Mouse (Mus musculus): ENCODE measurements at regions not wholly inside any gene's neighbourhood (a gene's known extent, or its start where the extent isn't known, plus 50 kb on each side); places are given as distances from the start of the nearest gene placed in this dataset.

DNA sequence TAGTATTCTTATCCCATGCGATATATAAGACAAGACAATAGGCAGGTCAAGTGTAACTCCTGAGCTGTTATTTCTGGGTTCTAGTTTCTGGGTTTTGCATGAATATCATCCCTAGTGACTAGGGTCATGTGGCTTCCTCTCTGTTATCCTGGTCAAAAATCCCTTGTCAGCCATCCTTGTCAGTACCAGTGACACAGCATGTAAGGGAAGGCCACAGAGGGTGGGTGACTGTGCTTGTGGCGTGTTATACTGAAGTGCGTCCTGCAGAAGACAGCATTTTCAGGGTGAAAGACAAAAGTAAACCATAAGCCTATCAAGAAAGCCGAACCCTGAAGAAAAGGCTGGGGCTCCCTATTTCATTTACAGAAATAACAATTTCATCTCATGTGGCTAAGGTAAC, 50.7 kb upstream of the Echdc3 start:
- WGBS = 96% methylated on average over 4 of the region's 4 CpGs
- no peak overlapping the region for H3K4me3 ChIP-seq

DNA sequence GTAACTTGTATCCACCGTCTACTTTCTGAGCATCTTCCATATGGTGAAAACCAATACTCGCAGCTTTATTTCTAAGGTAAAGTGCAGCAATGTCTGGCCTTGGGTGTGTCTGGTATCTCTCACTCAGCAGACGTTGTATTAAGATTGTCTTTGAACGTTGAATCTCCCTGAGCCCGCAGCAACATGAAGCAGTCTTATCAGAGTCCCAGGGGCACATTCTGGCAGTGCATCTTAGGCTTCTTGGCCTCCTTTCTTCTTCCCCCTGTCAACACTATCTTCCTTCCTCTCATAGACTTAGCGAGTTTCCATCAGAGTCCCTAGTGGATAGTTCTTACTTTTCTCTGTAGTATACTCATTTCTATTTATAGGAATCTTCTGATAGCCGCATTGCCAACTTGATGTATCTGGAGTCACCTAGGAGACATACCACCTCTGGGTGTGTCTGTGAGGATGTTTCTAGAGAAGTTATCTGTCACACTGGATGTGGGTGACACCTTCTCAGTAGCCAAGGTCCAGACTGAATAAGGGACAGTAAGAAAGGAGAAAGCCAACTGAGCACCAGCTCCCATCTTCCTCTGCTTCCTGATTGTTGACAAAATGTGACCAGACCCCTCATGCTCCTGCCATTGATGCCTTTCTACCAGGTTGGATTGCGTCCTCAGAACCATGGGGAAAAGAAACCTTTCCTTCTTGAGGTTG, 51.4 kb upstream of the Echdc3 start:
- H3K4me1 ChIP-seq (replicated peaks) = peaks cover 28% of the 10 kb centered on the region
- no peak for ATAC-seq (ENCODE audit: low FRiP score)
- H3K36me3 ChIP-seq = no peaks in the 10 kb centered on the region
- 0 out of 2 replicates have a peak, but pooled peaks cover 5% of the 10 kb centered on the region for H3K9me3 ChIP-seq
- no peak overlapping the region for H3K27ac ChIP-seq
- H3K4me2 ChIP-seq = no peak overlapping the region
- peaks cover 3% of the 10 kb centered on the region; the same call in 1 of the 2 replicates for H3K27me3 ChIP-seq
- H3K4me3 ChIP-seq = no peak overlapping the region
- 93% methylated on average over 8 of the region's 8 CpGs for WGBS
- no peak overlapping the region for H3K9ac ChIP-seq

More for the DNA sequence above, 50.7 kb upstream of the Echdc3 start:
- H3K4me1 ChIP-seq (replicated peaks) = peaks cover 28% of the 10 kb centered on the region
- H3K9ac ChIP-seq = no peak overlapping the region
- H3K27me3 ChIP-seq = peaks cover 5% of the 10 kb centered on the region; the same call in 1 of the 2 replicates
- ATAC-seq (ENCODE audit: low FRiP score) = no peak
- 0 out of 2 replicates have a peak, but pooled peaks cover 5% of the 10 kb centered on the region for H3K9me3 ChIP-seq
- no peak overlapping the region for H3K27ac ChIP-seq
- no peak overlapping the region for H3K4me2 ChIP-seq
- H3K36me3 ChIP-seq = no peaks in the 10 kb centered on the region

DNA sequence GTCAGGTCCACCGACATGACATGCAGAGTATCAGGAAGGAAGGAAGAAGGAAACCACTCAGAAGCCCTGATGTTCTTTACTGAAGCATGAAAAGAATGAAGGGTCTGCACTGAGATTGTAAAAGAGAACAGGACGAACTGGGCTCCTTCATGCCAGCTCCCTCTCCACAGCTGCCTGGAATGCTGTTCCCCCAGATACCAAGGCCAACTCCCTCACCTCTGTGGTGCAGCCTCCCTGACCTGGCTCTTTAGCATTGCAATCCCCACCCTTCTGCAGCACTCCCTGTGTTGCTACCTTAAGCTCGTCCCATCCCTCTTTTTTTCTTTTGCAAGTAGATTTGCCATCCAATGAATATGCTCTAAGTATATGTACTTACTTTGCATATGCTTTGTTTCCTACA, 52.3 kb upstream of the Echdc3 start:
- Histone ChIP-seq H3K36me3 (no peaks in the 10 kb centered on the region), H3K4me1 (replicated peaks) (peaks cover 28% of the 10 kb centered on the region), H3K9ac (no peak overlapping the region), H3K9me3 (0 out of 2 replicates have a peak, but pooled peaks cover 5% of the 10 kb centered on the region), H3K4me3 (no peak overlapping the region), H3K4me2 (no peak overlapping the region), H3K27me3 (peaks cover 3% of the 10 kb centered on the region; the same call in 1 of the 2 replicates), H3K27ac (no peak overlapping the region)
- WGBS = 72% methylated on average over 3 of the region's 3 CpGs
- no peak for ATAC-seq (ENCODE audit: low FRiP score)

GRCm38 (mm10) chr2:6267066-6267465, 54.2 kb upstream of the Echdc3 start:
- no peaks in the 10 kb centered on the region for H3K36me3 ChIP-seq
- no peak overlapping the region for H3K4me3 ChIP-seq
- H3K4me2 ChIP-seq = peak overlapping the region; percentile 6; the same call in 1 of the 2 replicates
- H3K4me1 ChIP-seq (replicated peaks) = peaks cover 19% of the 10 kb centered on the region
- no peak overlapping the region for H3K9ac ChIP-seq
- peak overlapping the region; percentile 76 for H3K27ac ChIP-seq
- peaks cover 3% of the 10 kb centered on the region; the same call in 1 of the 2 replicates for H3K27me3 ChIP-seq
- 0 out of 2 replicates have a peak, but pooled peaks cover 5% of the 10 kb centered on the region for H3K9me3 ChIP-seq
- 38% methylated on average over 6 of the region's 6 CpGs for WGBS
- no peak for ATAC-seq (ENCODE audit: low FRiP score)

- Histone ChIP-seq H3K27ac (peak overlapping the region; percentile 76), H3K4me2 (peak overlapping the region; percentile 6; the same call in 1 of the 2 replicates), H3K4me1 (replicated peaks) (peaks cover 19% of the 10 kb centered on the region), H3K9ac (no peak overlapping the region), H3K9me3 (0 out of 2 replicates have a peak, but pooled peaks cover 5% of the 10 kb centered on the region), H3K4me3 (no peak overlapping the region), H3K27me3 (peaks cover 3% of the 10 kb centered on the region; the same call in 1 of the 2 replicates), H3K36me3 (no peaks in the 10 kb centered on the region)
- ATAC-seq (ENCODE audit: low FRiP score) = peak; percentile 43
- 33% methylated on average over 9 of the region's 9 CpGs for WGBS
Measured at GRCm38 (mm10) chr2:6267537-6267936, 54.7 kb upstream of the Echdc3 start.

- no peak overlapping the region for H3K9ac ChIP-seq
- H3K4me2 ChIP-seq = no peak overlapping the region
- no peaks in the 10 kb centered on the region for H3K9me3 ChIP-seq
- peaks cover 18% of the 10 kb centered on the region for H3K4me1 ChIP-seq (replicated peaks)
- no peaks in the 10 kb centered on the region for H3K27me3 ChIP-seq
- no peak overlapping the region for H3K27ac ChIP-seq
- no peak for ATAC-seq (ENCODE audit: low FRiP score)
- H3K36me3 ChIP-seq = no peaks in the 10 kb centered on the region
- WGBS = 84% methylated on average over 2 of the region's 2 CpGs
- no peak overlapping the region for H3K4me3 ChIP-seq
Measured at GRCm38 (mm10) chr2:6272514-6272913, 50.0 kb upstream of the Usp6nl start.

Measured in hindbrain, embryonic 13.5 days (tissue).